Mouse (Mus musculus) adrenal gland, postnatal 25 days (tissue): ENCODE measurements around the gene Tomm7. TPM values are rescaled to one million over a fixed set of nuclear protein-coding genes. Genes with fewer than 3 reads are reported as not detected.
"Not testable (repeated sequence)": the region's sequence is repeated elsewhere in the genome, so short reads cannot be mapped to it uniquely, and the experiment has no call there.

ENCODE experiments used
- DNase-seq: peaks from one replicate; pipeline ENCODE4 v3.0.0; 2021; ENCODE audit warnings: mixed read lengths
- total RNA-seq: library from RNA; stranded (reverse); gene quantifications from 2 replicates; pipeline ENCODE4 v1.2.3, GENCODE M21; 2021

The Tomm7 gene
- total RNA-seq, 1 experiment from 2014 or later: 118 TPM

GRCm38 (mm10) chr5:23851160-23851555, 7.2 kb upstream of the Tomm7 start:
- not testable (repeated sequence) for DNase-seq

GRCm38 (mm10) chr5:23850345-23851159, 6.6 kb upstream of the Tomm7 start:
- DNase-seq: peak; percentile 95

GRCm38 (mm10) chr5:23845141-23845540, 1.2 kb upstream of the Tomm7 start:
- DNase-seq: no peak

- DNase-seq: peak; percentile 48
Observed at GRCm38 (mm10) chr5:23844531-23844841, 525 bp upstream of the Tomm7 start.

- no peak for DNase-seq
Observed at GRCm38 (mm10) chr5:23838158-23838557, 5.8 kb downstream of the Tomm7 start.

GRCm38 (mm10) chr5:23835691-23836090, 8.3 kb downstream of the Tomm7 start:
- not testable (repeated sequence) for DNase-seq

- DNase-seq: peak; percentile 67
Observed at GRCm38 (mm10) chr5:23830897-23831752, 12.8 kb downstream of the Tomm7 start.

- peak; percentile 77 for DNase-seq
Observed at GRCm38 (mm10) chr5:23826321-23827004, 17.5 kb downstream of the Tomm7 start.

- no peak for DNase-seq
Observed at GRCm38 (mm10) chr5:23824171-23824733, 19.7 kb downstream of the Tomm7 start.

- DNase-seq: no peak
Observed at GRCm38 (mm10) chr5:23822306-23822705, 21.7 kb downstream of the Tomm7 start.

- no peak for DNase-seq
Observed at GRCm38 (mm10) chr5:23816681-23817080, 27.3 kb downstream of the Tomm7 start.

GRCm38 (mm10) chr5:23814841-23815240, 29.1 kb downstream of the Tomm7 start:
- DNase-seq: no peak

- no peak for DNase-seq
Observed at GRCm38 (mm10) chr5:23792726-23793125, 51.2 kb downstream of the Tomm7 start.

GRCm38 (mm10) chr5:23789078-23789612, 54.8 kb downstream of the Tomm7 start:
- no peak for DNase-seq

Other genes with a start within 250 kb of the Tomm7 start
- gene Srpk2, start 159.5 kb downstream of the Tomm7 start, total RNA-seq: 38.9 and 57.0 TPM in 2 replicates
- gene Pus7, start 60.5 kb downstream of the Tomm7 start, total RNA-seq: 23.7 and 27.3 TPM in 2 replicates
- gene Rint1, start 56.5 kb downstream of the Tomm7 start, total RNA-seq: 18.3 and 22.8 TPM in 2 replicates
- 98.2 and 127 TPM in 2 replicates for gene Fam126a, start 186.5 kb upstream of the Tomm7 start, total RNA-seq